Mouse (Mus musculus): ENCODE measurements around the gene Bnip3. TPM values are rescaled to one million over a fixed set of nuclear protein-coding genes. Genes with fewer than 3 reads are reported as not detected.

The Bnip3 gene
- polyA plus RNA-seq, 1 experiment from 2014 or later: 124 TPM

- no peak overlapping the region for H3K4me2 ChIP-seq
- no peaks in the 10 kb centered on the region for H3K4me1 ChIP-seq (replicated peaks)
- no peaks in the 10 kb centered on the region for H3K36me3 ChIP-seq
- ATAC-seq (ENCODE audit: insufficient number of reproducible peaks, insufficient read depth, low FRiP score, low TSS enrichment, low read depth): no peak
- H3K27me3 ChIP-seq: peaks cover 25% of the 10 kb centered on the region
- H3K9me3 ChIP-seq: peaks cover 7% of the 10 kb centered on the region; the same call in 1 of the 2 replicates
- WGBS: 87% methylated on average over 3 of the region's 3 CpGs
- no peak overlapping the region for H3K9ac ChIP-seq (replicated peaks)
- no peak overlapping the region for H3K4me3 ChIP-seq (replicated peaks)
- H3K27ac ChIP-seq: no peak overlapping the region
Observed at GRCm38 (mm10) chr7:138934523-138934922, 25.2 kb upstream of the Bnip3 start.

- Histone ChIP-seq H3K4me3 (replicated peaks) (no peak overlapping the region), H3K4me2 (no peak overlapping the region), H3K9me3 (no peaks in the 10 kb centered on the region), H3K9ac (replicated peaks) (no peak overlapping the region), H3K4me1 (replicated peaks) (no peaks in the 10 kb centered on the region), H3K36me3 (no peaks in the 10 kb centered on the region), H3K27me3 (no peaks in the 10 kb centered on the region; the same call in 1 of the 2 replicates), H3K27ac (no peak overlapping the region)
- ATAC-seq (ENCODE audit: insufficient number of reproducible peaks, insufficient read depth, low FRiP score, low TSS enrichment, low read depth): no peak
- WGBS: 86% methylated on average over 4 of the region's 4 CpGs
Observed at GRCm38 (mm10) chr7:138928456-138928855, 19.1 kb upstream of the Bnip3 start.

- H3K9ac ChIP-seq (replicated peaks): no peak overlapping the region
- H3K9me3 ChIP-seq: no peaks in the 10 kb centered on the region
- no peak for ATAC-seq (ENCODE audit: insufficient number of reproducible peaks, insufficient read depth, low FRiP score, low TSS enrichment, low read depth)
Observed at GRCm38 (mm10) chr7:138923756-138924425, 14.6 kb upstream of the Bnip3 start.

GRCm38 (mm10) chr7:138921611-138922010 lies 12.3 kb upstream of the Bnip3 start:
- WGBS: 95% methylated on average over 8 of the region's 8 CpGs
- Histone ChIP-seq H3K9ac (replicated peaks) (no peak overlapping the region), H3K4me2 (no peak overlapping the region), H3K4me1 (replicated peaks) (peaks cover 11% of the 10 kb centered on the region), H3K9me3 (no peaks in the 10 kb centered on the region), H3K27me3 (no peaks in the 10 kb centered on the region; the same call in 1 of the 2 replicates), H3K36me3 (no peaks in the 10 kb centered on the region), H3K27ac (no peak overlapping the region), H3K4me3 (replicated peaks) (no peak overlapping the region)
- ATAC-seq (ENCODE audit: insufficient number of reproducible peaks, insufficient read depth, low FRiP score, low TSS enrichment, low read depth): no peak

More at GRCm38 (mm10) chr7:138923756-138924425, 14.6 kb upstream of the Bnip3 start:
- H3K4me2 ChIP-seq: no peak overlapping the region
- H3K27me3 ChIP-seq: no peaks in the 10 kb centered on the region; the same call in 1 of the 2 replicates
- H3K36me3 ChIP-seq: no peaks in the 10 kb centered on the region
- peaks cover 10% of the 10 kb centered on the region for H3K4me1 ChIP-seq (replicated peaks)
- no peak overlapping the region for H3K4me3 ChIP-seq (replicated peaks)
- H3K27ac ChIP-seq: no peak overlapping the region
- 6% methylated on average over 3 of the region's 3 CpGs for WGBS

GRCm38 (mm10) chr7:138919156-138919944 lies 10.0 kb upstream of the Bnip3 start:
- Histone ChIP-seq H3K27me3 (no peaks in the 10 kb centered on the region), H3K4me1 (replicated peaks) (peaks cover 11% of the 10 kb centered on the region), H3K27ac (peak overlapping the region; percentile 56), H3K36me3 (no peaks in the 10 kb centered on the region), H3K9me3 (no peaks in the 10 kb centered on the region), H3K4me3 (replicated peaks) (peak overlapping the region; percentile 39), H3K4me2 (peak overlapping the region; percentile 81), H3K9ac (replicated peaks) (peak overlapping the region; percentile 47)
- peak; percentile 55; the same call in 1 of the 2 replicates for ATAC-seq (ENCODE audit: insufficient number of reproducible peaks, insufficient read depth, low FRiP score, low TSS enrichment, low read depth)
- WGBS: 4% methylated on average over 26 of the region's 26 CpGs

GRCm38 (mm10) chr7:138913616-138914015 lies 4.3 kb upstream of the Bnip3 start:
- H3K4me2 ChIP-seq: no peak overlapping the region
- no peaks in the 10 kb centered on the region for H3K36me3 ChIP-seq
- H3K9me3 ChIP-seq: no peaks in the 10 kb centered on the region
- no peaks in the 10 kb centered on the region for H3K27me3 ChIP-seq
- H3K4me3 ChIP-seq (replicated peaks): no peak overlapping the region
- no peak overlapping the region for H3K9ac ChIP-seq (replicated peaks)
- H3K4me1 ChIP-seq (replicated peaks): peaks cover 8% of the 10 kb centered on the region
- WGBS: 71% methylated on average over 3 of the region's 3 CpGs
- no peak for ATAC-seq (ENCODE audit: insufficient number of reproducible peaks, insufficient read depth, low FRiP score, low TSS enrichment, low read depth)
- no peak overlapping the region for H3K27ac ChIP-seq

- peaks cover 33% of the 10 kb centered on the region for H3K4me1 ChIP-seq (replicated peaks)
- H3K9me3 ChIP-seq: no peaks in the 10 kb centered on the region
- peak overlapping the region; percentile 80 for H3K4me3 ChIP-seq (replicated peaks)
- H3K9ac ChIP-seq (replicated peaks): peak overlapping the region; percentile 56
- H3K27ac ChIP-seq: peak overlapping the region; percentile 89
- no peaks in the 10 kb centered on the region for H3K27me3 ChIP-seq
- H3K4me2 ChIP-seq: peak overlapping the region; percentile 66
- peaks cover 4% of the 10 kb centered on the region; the same call in 1 of the 2 replicates for H3K36me3 ChIP-seq
- no peak for ATAC-seq (ENCODE audit: insufficient number of reproducible peaks, insufficient read depth, low FRiP score, low TSS enrichment, low read depth)
- 21% methylated on average over 7 of the region's 7 CpGs for WGBS
Observed at GRCm38 (mm10) chr7:138910193-138910562, 859 bp upstream of the Bnip3 start.

GRCm38 (mm10) chr7:138908768-138909276 lies 497 bp downstream of the Bnip3 start:
- no peaks in the 10 kb centered on the region for H3K9me3 ChIP-seq
- no peak for ATAC-seq (ENCODE audit: insufficient number of reproducible peaks, insufficient read depth, low FRiP score, low TSS enrichment, low read depth)
- peak overlapping the region; percentile 80 for H3K4me3 ChIP-seq (replicated peaks)
- peaks cover 4% of the 10 kb centered on the region; the same call in 1 of the 2 replicates for H3K36me3 ChIP-seq
- no peaks in the 10 kb centered on the region for H3K27me3 ChIP-seq
- peaks cover 33% of the 10 kb centered on the region for H3K4me1 ChIP-seq (replicated peaks)
- WGBS: 3% methylated on average over 10 of the region's 10 CpGs
- H3K4me2 ChIP-seq: peak overlapping the region; percentile 66
- peak overlapping the region; percentile 89 for H3K27ac ChIP-seq
- H3K9ac ChIP-seq (replicated peaks): peak overlapping the region; percentile 89

GRCm38 (mm10) chr7:138907976-138908375 lies 1.3 kb downstream of the Bnip3 start:
- Histone ChIP-seq H3K9ac (replicated peaks) (peak overlapping the region; percentile 89; the same call in 1 of the 2 replicates), H3K9me3 (no peaks in the 10 kb centered on the region), H3K4me3 (replicated peaks) (peak overlapping the region; percentile 80), H3K4me2 (peak overlapping the region; percentile 66), H3K36me3 (peaks cover 4% of the 10 kb centered on the region; the same call in 1 of the 2 replicates), H3K27ac (0 out of 2 replicates have a peak overlapping the region, but pooled peaks have one; percentile 13), H3K27me3 (no peaks in the 10 kb centered on the region), H3K4me1 (replicated peaks) (peaks cover 33% of the 10 kb centered on the region)
- 59% methylated on average over 5 of the region's 5 CpGs for WGBS
- no peak for ATAC-seq (ENCODE audit: insufficient number of reproducible peaks, insufficient read depth, low FRiP score, low TSS enrichment, low read depth)

GRCm38 (mm10) chr7:138907043-138907442 lies 2.3 kb downstream of the Bnip3 start:
- no peak for ATAC-seq (ENCODE audit: insufficient number of reproducible peaks, insufficient read depth, low FRiP score, low TSS enrichment, low read depth)
- Histone ChIP-seq H3K27me3 (no peaks in the 10 kb centered on the region), H3K4me2 (peak overlapping the region; percentile 66), H3K4me3 (replicated peaks) (peak overlapping the region; percentile 23), H3K36me3 (peaks cover 4% of the 10 kb centered on the region; the same call in 1 of the 2 replicates), H3K9ac (replicated peaks) (no peak overlapping the region), H3K27ac (peak overlapping the region; percentile 4; the same call in 1 of the 2 replicates), H3K9me3 (no peaks in the 10 kb centered on the region), H3K4me1 (replicated peaks) (peaks cover 33% of the 10 kb centered on the region)
- 17% methylated on average over 7 of the region's 7 CpGs for WGBS

GRCm38 (mm10) chr7:138906441-138906840 lies 2.9 kb downstream of the Bnip3 start:
- Histone ChIP-seq H3K4me1 (replicated peaks) (peaks cover 33% of the 10 kb centered on the region), H3K9ac (replicated peaks) (0 out of 2 replicates have a peak overlapping the region, but pooled peaks have one; percentile 18), H3K27ac (0 out of 2 replicates have a peak overlapping the region, but pooled peaks have one; percentile 4), H3K4me2 (peak overlapping the region; percentile 66), H3K27me3 (no peaks in the 10 kb centered on the region), H3K4me3 (replicated peaks) (peak overlapping the region; percentile 23; the same call in 1 of the 2 replicates), H3K36me3 (peaks cover 4% of the 10 kb centered on the region; the same call in 1 of the 2 replicates), H3K9me3 (no peaks in the 10 kb centered on the region)
- WGBS: 89% methylated on average over 1 of the region's 1 CpGs
- no peak for ATAC-seq (ENCODE audit: insufficient number of reproducible peaks, insufficient read depth, low FRiP score, low TSS enrichment, low read depth)
